In the genomic region with DNA sequence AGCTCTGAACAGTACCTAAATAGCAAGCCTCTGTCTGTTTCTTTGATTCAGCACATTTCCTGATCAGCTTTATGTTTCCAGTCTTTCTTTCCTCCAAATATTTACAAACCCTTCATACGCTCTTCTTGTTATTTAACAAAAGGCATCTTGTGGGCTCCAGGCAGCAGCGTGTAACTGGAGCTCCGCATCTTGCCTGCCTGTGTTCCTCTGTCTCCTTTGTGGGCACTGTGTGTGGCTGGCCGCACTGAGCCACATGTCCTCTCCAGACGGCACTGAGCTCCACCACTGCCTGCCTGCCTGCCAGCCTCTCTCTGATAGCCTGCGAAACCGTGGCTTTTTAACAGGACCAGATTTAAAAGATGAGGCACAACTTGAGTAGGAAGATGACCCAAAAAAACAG, we compare ENCODE assay signal across 31 mouse cellular contexts.
DNase-seq lines count a peak whose midpoint lies in the region; ATAC-seq lines count a peak whose summit lies in the region.
"Had no signal": no experiment of that assay in that cellular context is flagged by ENCODE, and none has a peak within 500 bp of the region (broad histone marks: within the 10 kb centered on the region; RNA-seq: fewer than 3 reads in every experiment).

No protein-coding gene starts in this region.

- H3K27me3 ChIP-seq in forebrain, embryonic 11.5 days (ENCODE audit: control insufficient read depth, insufficient read depth, low read length): no peaks in the 10 kb centered on the region
- H3K27me3 ChIP-seq in forebrain, embryonic 15.5 days: no peaks in the 10 kb centered on the region
- no peaks in the 10 kb centered on the region for H3K27me3 ChIP-seq in hindbrain, embryonic 10.5 days (ENCODE audit: insufficient read depth, poor library complexity, severe bottlenecking)
- H3K27me3 ChIP-seq in hindbrain, embryonic 16.5 days (replicated peaks; ENCODE audit: control insufficient read depth, insufficient read depth, low read length): no peaks in the 10 kb centered on the region
- H3K27me3 ChIP-seq in midbrain, embryonic 12.5 days: no peaks in the 10 kb centered on the region
- H3K27me3 ChIP-seq in midbrain, embryonic 15.5 days (replicated peaks): no peaks in the 10 kb centered on the region
- H3K27me3 ChIP-seq: embryonic facial prominence, embryonic 15.5 days; hindbrain, embryonic 13.5 days; liver, embryonic 12.5 days; megakaryocyte, embryonic 14.5 days had no signal

- 41% methylated on average over 7 of the region's 7 CpGs for WGBS in forebrain, embryonic 11.5 days
- 25% methylated on average over 7 of the region's 7 CpGs for WGBS in forebrain, embryonic 15.5 days
- 56% methylated on average over 7 of the region's 7 CpGs for WGBS in hindbrain, embryonic 10.5 days
- WGBS in hindbrain, embryonic 16.5 days: 45% methylated on average over 7 of the region's 7 CpGs
- 49% methylated on average over 7 of the region's 7 CpGs for WGBS in midbrain, embryonic 12.5 days
- WGBS in midbrain, embryonic 15.5 days: 47% methylated on average over 7 of the region's 7 CpGs

- H3K9me3 ChIP-seq in forebrain, embryonic 11.5 days (ENCODE audit: control insufficient read depth, low read length): no peaks in the 10 kb centered on the region
- H3K9me3 ChIP-seq in forebrain, embryonic 15.5 days: no peaks in the 10 kb centered on the region
- no peaks in the 10 kb centered on the region for H3K9me3 ChIP-seq in hindbrain, embryonic 10.5 days
- H3K9me3 ChIP-seq in hindbrain, embryonic 16.5 days (ENCODE audit: control insufficient read depth, low read length): peaks cover 3% of the 10 kb centered on the region; the same call in 1 of the 2 replicates
- no peaks in the 10 kb centered on the region for H3K9me3 ChIP-seq in midbrain, embryonic 12.5 days
- no peaks in the 10 kb centered on the region for H3K9me3 ChIP-seq in midbrain, embryonic 15.5 days
- H3K9me3 ChIP-seq: embryonic facial prominence, embryonic 15.5 days; G1E; hindbrain, embryonic 13.5 days; liver, embryonic 12.5 days had no signal

- no peak overlapping the region for H3K4me2 ChIP-seq in forebrain, embryonic 11.5 days (ENCODE audit: low read depth, low read length, severe bottlenecking)
- no peak overlapping the region for H3K4me2 ChIP-seq in forebrain, embryonic 15.5 days (replicated peaks)
- no peak overlapping the region for H3K4me2 ChIP-seq in hindbrain, embryonic 16.5 days (ENCODE audit: low read length)
- no peak overlapping the region for H3K4me2 ChIP-seq in midbrain, embryonic 12.5 days (replicated peaks)
- no peak overlapping the region for H3K4me2 ChIP-seq in midbrain, embryonic 15.5 days
- H3K4me2 ChIP-seq: embryonic facial prominence, embryonic 15.5 days; heart, embryonic 11.5 days; hindbrain, embryonic 13.5 days; liver, embryonic 12.5 days had no signal

- peak; percentile 70; the same call in 1 of the 2 replicates for ATAC-seq in forebrain, embryonic 11.5 days (replicated peaks; ENCODE audit: low FRiP score)
- no peak for ATAC-seq in forebrain, embryonic 15.5 days (replicated peaks)
- ATAC-seq in hindbrain, embryonic 16.5 days: no peak
- ATAC-seq in midbrain, embryonic 12.5 days (ENCODE audit: low FRiP score, low read depth): 0 out of 2 replicates have a peak, but pooled peaks have one; percentile 60
- no peak for ATAC-seq in midbrain, embryonic 15.5 days (replicated peaks)
- ATAC-seq: intestine, postnatal 0 days; liver, embryonic 12.5 days; liver, postnatal 0 days; midbrain, embryonic 16.5 days had no signal

- no peak overlapping the region for H3K4me3 ChIP-seq in forebrain, embryonic 11.5 days (ENCODE audit: low read depth, low read length)
- H3K4me3 ChIP-seq in forebrain, embryonic 15.5 days: no peak overlapping the region
- H3K4me3 ChIP-seq in hindbrain, embryonic 10.5 days: no peak overlapping the region
- no peak overlapping the region for H3K4me3 ChIP-seq in hindbrain, embryonic 16.5 days (ENCODE audit: low read length)
- no peak overlapping the region for H3K4me3 ChIP-seq in midbrain, embryonic 12.5 days
- no peak overlapping the region for H3K4me3 ChIP-seq in midbrain, embryonic 15.5 days
- H3K4me3 ChIP-seq: embryonic facial prominence, embryonic 15.5 days; hindbrain, embryonic 13.5 days; liver, embryonic 12.5 days; megakaryocyte, embryonic 14.5 days had no signal

- H3K36me3 ChIP-seq in forebrain, embryonic 11.5 days (ENCODE audit: control insufficient read depth, insufficient read depth, low read length): no peaks in the 10 kb centered on the region
- no peaks in the 10 kb centered on the region for H3K36me3 ChIP-seq in forebrain, embryonic 15.5 days
- no peaks in the 10 kb centered on the region for H3K36me3 ChIP-seq in hindbrain, embryonic 10.5 days
- no peaks in the 10 kb centered on the region for H3K36me3 ChIP-seq in hindbrain, embryonic 16.5 days (ENCODE audit: control insufficient read depth, insufficient read depth, low read length)
- no peaks in the 10 kb centered on the region for H3K36me3 ChIP-seq in midbrain, embryonic 12.5 days
- no peaks in the 10 kb centered on the region for H3K36me3 ChIP-seq in midbrain, embryonic 15.5 days (replicated peaks)
- H3K36me3 ChIP-seq: embryonic facial prominence, embryonic 15.5 days; G1E; hindbrain, embryonic 13.5 days; liver, embryonic 12.5 days had no signal

- no peak overlapping the region for H3K9ac ChIP-seq in forebrain, embryonic 11.5 days (ENCODE audit: low read length)
- no peak overlapping the region for H3K9ac ChIP-seq in forebrain, embryonic 15.5 days (replicated peaks)
- H3K9ac ChIP-seq in hindbrain, embryonic 16.5 days (ENCODE audit: low read depth, low read length): no peak overlapping the region
- H3K9ac ChIP-seq in midbrain, embryonic 12.5 days (replicated peaks): no peak overlapping the region
- no peak overlapping the region for H3K9ac ChIP-seq in midbrain, embryonic 15.5 days
- H3K9ac ChIP-seq: embryonic facial prominence, embryonic 15.5 days; hindbrain, embryonic 13.5 days; liver, embryonic 12.5 days; liver, postnatal 0 days had no signal

- H3K27ac ChIP-seq in forebrain, embryonic 11.5 days (ENCODE audit: low read depth, low read length): no peak overlapping the region
- no peak overlapping the region for H3K27ac ChIP-seq in forebrain, embryonic 15.5 days (replicated peaks)
- no peak overlapping the region for H3K27ac ChIP-seq in hindbrain, embryonic 10.5 days
- H3K27ac ChIP-seq in hindbrain, embryonic 16.5 days (ENCODE audit: low read depth, low read length): no peak overlapping the region
- H3K27ac ChIP-seq in midbrain, embryonic 12.5 days (replicated peaks): no peak overlapping the region
- H3K27ac ChIP-seq in midbrain, embryonic 15.5 days: no peak overlapping the region
- H3K27ac ChIP-seq: embryonic facial prominence, embryonic 15.5 days; hindbrain, embryonic 13.5 days; liver, embryonic 12.5 days; stomach, postnatal 0 days had no signal

- H3K4me1 ChIP-seq in forebrain, embryonic 11.5 days (replicated peaks; ENCODE audit: control insufficient read depth, insufficient read depth, low read length): 0 out of 2 replicates have a peak, but pooled peaks cover 2% of the 10 kb centered on the region
- H3K4me1 ChIP-seq in forebrain, embryonic 15.5 days: 0 out of 2 replicates have a peak, but pooled peaks cover 4% of the 10 kb centered on the region
- H3K4me1 ChIP-seq in hindbrain, embryonic 10.5 days (replicated peaks): 0 out of 2 replicates have a peak, but pooled peaks cover 2% of the 10 kb centered on the region
- H3K4me1 ChIP-seq in hindbrain, embryonic 16.5 days (ENCODE audit: control insufficient read depth, insufficient read depth, low read depth, low read length): no peaks in the 10 kb centered on the region
- H3K4me1 ChIP-seq in midbrain, embryonic 12.5 days: no peaks in the 10 kb centered on the region
- H3K4me1 ChIP-seq in midbrain, embryonic 15.5 days: no peaks in the 10 kb centered on the region
- H3K4me1 ChIP-seq: hindbrain, embryonic 13.5 days; liver, embryonic 12.5 days; megakaryocyte, embryonic 14.5 days had no signal

- no peak for DNase-seq in forebrain, embryonic 11.5 days (ENCODE audit: low spot score)
- DNase-seq in hindbrain, embryonic 10.5 days (ENCODE audit: low spot score): peak; percentile 13
- no peak for DNase-seq in thymus, postnatal 14 days
- DNase-seq: adrenal gland, postnatal 10 days; cerebellum, adult 11 months; cerebellum, adult 9-10 months; cerebellum, postnatal 36 days; gastrocnemius, postnatal 14 days; heart, postnatal 36 days; kidney, adult 9 months; kidney, postnatal 10 days; layer of hippocampus, postnatal 36 days; left cerebral cortex, postnatal 4 days; liver, postnatal 0 days; lung, postnatal 4 days; right cerebral cortex, postnatal 4 days; thymus, adult 18-20 months; thymus, postnatal 4 days had no signal

Comparison
In these comparisons a context has a peak if more than half of its experiments do, and no peak if none do; other contexts are left out.
1. ATAC-seq: peak in forebrain, embryonic 11.5 days (single experiment) and midbrain, embryonic 12.5 days (single experiment); none in forebrain, embryonic 15.5 days (single experiment), hindbrain, embryonic 16.5 days (single experiment) and midbrain, embryonic 15.5 days (single experiment).